Mouse (Mus musculus) liver, postnatal 0 days (tissue): Measurements from ENCODE around the gene Lef1. TPM values are rescaled to one million over a fixed set of nuclear protein-coding genes. Genes with fewer than 3 reads are reported as not detected.
A peak's percentile ranks its signal among the peaks of the same experiment; 100 is the strongest.

Source experiments
- ATAC-seq: fragments of 200-750 bp; cut with Nextera tagmentation; 2 replicates; pipeline ENCODE4 v1.8.0; 2017; ENCODE audit warnings: mild to moderate bottlenecking, moderate library complexity
- DNase-seq: peaks from one replicate; pipeline ENCODE4 v3.0.0-alpha.2; 2016
- H3K27ac ChIP-seq: fragments of 300-500 bp; sonication (generic); 2 replicates; pipeline ENCODE4 v1.5.1; 2014; ENCODE audit warnings: antibody characterized with exemption, moderate library complexity, mild to moderate bottlenecking, low read depth
- H3K27me3 ChIP-seq: fragments of 300-500 bp; sonication (generic); 2 replicates; pipeline ENCODE4 v1.6.1; 2014; ENCODE audit warnings: low read length, control low read depth, mixed read lengths; ENCODE audit not compliant: insufficient read depth
- H3K36me3 ChIP-seq: fragments of 300-500 bp; sonication (generic); replicated peaks from 2 replicates; pipeline ENCODE4 v1.6.1; 2014; ENCODE audit warnings: mild to moderate bottlenecking, control low read depth, low read length, moderate library complexity, mixed read lengths; ENCODE audit not compliant: insufficient read depth
- H3K4me1 ChIP-seq: fragments of 300-500 bp; sonication (generic); 2 replicates; pipeline ENCODE4 v1.6.1; 2014; ENCODE audit warnings: antibody characterized with exemption, mild to moderate bottlenecking, control low read depth; ENCODE audit not compliant: insufficient read depth
- H3K4me2 ChIP-seq: fragments of 300-500 bp; sonication (generic); 2 replicates; pipeline ENCODE4 v1.6.1; 2014; ENCODE audit warnings: low read depth, mild to moderate bottlenecking, low read length, moderate library complexity, mixed read lengths
- H3K4me3 ChIP-seq: fragments of 300-500 bp; sonication (generic); 2 replicates; pipeline ENCODE4 v1.5.1; 2014; ENCODE audit warnings: low read depth, low read length
- H3K9ac ChIP-seq: fragments of 300-500 bp; sonication (generic); replicated peaks from 2 replicates; pipeline ENCODE4 v1.6.1; 2014; ENCODE audit warnings: mild to moderate bottlenecking, moderate library complexity
- H3K9me3 ChIP-seq: fragments of 300-500 bp; sonication (generic); 2 replicates; pipeline ENCODE4 v1.6.1; 2016; ENCODE audit warnings: mild to moderate bottlenecking, control low read depth, low read length, mixed read lengths
- CTCF ChIP-seq: sonication (generic); IDR thresholded peaks from 2 replicates; pipeline ENCODE4 v1.5.1; 2016; ENCODE audit warnings: antibody characterized with exemption, low read depth
- EP300 ChIP-seq: IDR thresholded peaks from 2 replicates; pipeline ENCODE4 v1.6.1; 2016; ENCODE audit warnings: antibody characterized with exemption, low read depth, mild to moderate bottlenecking
- WGBS: fragments of 180-500 bp; shearing (Covaris S2); extraction: QIAGEN DNeasy Blood & Tissue Kit; methylation state at CpG from one replicate; pipeline ENCODE4 v1.1.7; 2014; ENCODE audit not compliant: insufficient replicate concordance; 5-methylcytosine and 5-hydroxymethylcytosine counted together
- polyA plus RNA-seq: library from polyadenylated mRNA; unstranded; fragments of >200 nt; fragmentation: Nextera tagmentation; extraction: Ambion mirVana; gene quantifications from 2 replicates; pipeline ENCODE4 v1.2.1, GENCODE M21; 2015

Gene Lef1
- polyA plus RNA-seq, 1 experiment from 2014 or later: 2.2 TPM

GRCm38 (mm10) chr3:131117352-131117751 lies 7.1 kb downstream of the Lef1 start:
- DNase-seq (no peak), ATAC-seq (no peak)
- Histone ChIP-seq H3K27me3 (peaks cover 30% of the 10 kb centered on the region), H3K4me3 (no peak overlapping the region), H3K9ac (no peak overlapping the region), H3K9me3 (no peaks in the 10 kb centered on the region), H3K4me2 (no peak overlapping the region), H3K27ac (no peak overlapping the region), H3K4me1 (peaks cover 2% of the 10 kb centered on the region; the same call in 1 of the 2 replicates), H3K36me3 (no peaks in the 10 kb centered on the region)
- 86% methylated on average over 15 of the region's 15 CpGs for WGBS
- TF ChIP-seq CTCF: no peak
- no peak for TF ChIP-seq EP300

- DNase-seq (no peak), ATAC-seq (no peak)
- H3K36me3 ChIP-seq: no peaks in the 10 kb centered on the region
- no peak overlapping the region for H3K27ac ChIP-seq
- no peaks in the 10 kb centered on the region for H3K9me3 ChIP-seq
- peaks cover 24% of the 10 kb centered on the region for H3K27me3 ChIP-seq
- no peak for TF ChIP-seq CTCF
- no peak for TF ChIP-seq EP300
- 36% methylated on average over 3 of the region's 3 CpGs for WGBS
- no peak overlapping the region for H3K4me2 ChIP-seq
- no peak overlapping the region for H3K9ac ChIP-seq
- no peaks in the 10 kb centered on the region for H3K4me1 ChIP-seq
- no peak overlapping the region for H3K4me3 ChIP-seq
Measured at GRCm38 (mm10) chr3:131117883-131118282, 7.6 kb downstream of the Lef1 start.

GRCm38 (mm10) chr3:131119435-131119834 lies 9.2 kb downstream of the Lef1 start:
- H3K9me3 ChIP-seq: no peaks in the 10 kb centered on the region
- WGBS: 59% methylated on average over 10 of the region's 10 CpGs
- no peak for TF ChIP-seq CTCF
- no peak for TF ChIP-seq EP300
- peaks cover 12% of the 10 kb centered on the region for H3K27me3 ChIP-seq
- ATAC-seq: no peak
- H3K9ac ChIP-seq: no peak overlapping the region
- DNase-seq: no peak
- no peak overlapping the region for H3K27ac ChIP-seq
- no peak overlapping the region for H3K4me3 ChIP-seq
- no peak overlapping the region for H3K4me2 ChIP-seq
- no peaks in the 10 kb centered on the region for H3K4me1 ChIP-seq
- H3K36me3 ChIP-seq: no peaks in the 10 kb centered on the region

- no peak for ATAC-seq
- no peaks in the 10 kb centered on the region for H3K36me3 ChIP-seq
- H3K4me2 ChIP-seq: no peak overlapping the region
- no peak for DNase-seq
- H3K4me3 ChIP-seq: no peak overlapping the region
- H3K27me3 ChIP-seq: no peaks in the 10 kb centered on the region
- H3K4me1 ChIP-seq: peaks cover 4% of the 10 kb centered on the region; the same call in 1 of the 2 replicates
- no peak overlapping the region for H3K27ac ChIP-seq
- no peak overlapping the region for H3K9ac ChIP-seq
- no peaks in the 10 kb centered on the region for H3K9me3 ChIP-seq
- 78% methylated on average over 6 of the region's 6 CpGs for WGBS
- TF ChIP-seq EP300: no peak
- no peak for TF ChIP-seq CTCF
Measured at GRCm38 (mm10) chr3:131123501-131123900, 13.2 kb downstream of the Lef1 start.

GRCm38 (mm10) chr3:131125873-131126272 lies 15.6 kb downstream of the Lef1 start:
- Histone ChIP-seq H3K9me3 (no peaks in the 10 kb centered on the region), H3K9ac (no peak overlapping the region), H3K27ac (no peak overlapping the region), H3K4me3 (no peak overlapping the region), H3K27me3 (no peaks in the 10 kb centered on the region), H3K36me3 (no peaks in the 10 kb centered on the region), H3K4me1 (peaks cover 4% of the 10 kb centered on the region; the same call in 1 of the 2 replicates), H3K4me2 (no peak overlapping the region)
- no peak for ATAC-seq
- no peak for TF ChIP-seq EP300
- TF ChIP-seq CTCF: no peak
- WGBS: 84% methylated on average over 13 of the region's 13 CpGs
- DNase-seq: no peak

GRCm38 (mm10) chr3:131126438-131126837 lies 16.2 kb downstream of the Lef1 start:
- ATAC-seq (0 out of 2 replicates have a peak, but pooled peaks have one; percentile 49), DNase-seq (no peak)
- peaks cover 4% of the 10 kb centered on the region; the same call in 1 of the 2 replicates for H3K4me1 ChIP-seq
- no peak overlapping the region for H3K9ac ChIP-seq
- H3K27me3 ChIP-seq: no peaks in the 10 kb centered on the region
- no peak overlapping the region for H3K4me2 ChIP-seq
- H3K9me3 ChIP-seq: no peaks in the 10 kb centered on the region
- 57% methylated on average over 4 of the region's 4 CpGs for WGBS
- H3K36me3 ChIP-seq: no peaks in the 10 kb centered on the region
- no peak overlapping the region for H3K27ac ChIP-seq
- TF ChIP-seq CTCF: no peak
- TF ChIP-seq EP300: no peak
- H3K4me3 ChIP-seq: no peak overlapping the region

GRCm38 (mm10) chr3:131134003-131134402 lies 23.7 kb downstream of the Lef1 start:
- no peaks in the 10 kb centered on the region for H3K9me3 ChIP-seq
- H3K27me3 ChIP-seq: no peaks in the 10 kb centered on the region
- WGBS: 62% methylated on average over 9 of the region's 9 CpGs
- H3K27ac ChIP-seq: no peak overlapping the region
- no peak overlapping the region for H3K9ac ChIP-seq
- H3K4me3 ChIP-seq: no peak overlapping the region
- H3K36me3 ChIP-seq: no peaks in the 10 kb centered on the region
- H3K4me1 ChIP-seq: no peaks in the 10 kb centered on the region
- TF ChIP-seq CTCF: no peak
- TF ChIP-seq EP300: no peak
- ATAC-seq: no peak
- DNase-seq: no peak
- H3K4me2 ChIP-seq: no peak overlapping the region
